Mouse (Mus musculus) C2C12 (cell line): ENCODE results near the gene Gpr182. TPM values are rescaled to one million over a fixed set of nuclear protein-coding genes. Genes with fewer than 3 reads are reported as not detected.

Experiments
- H3K27me3 ChIP-seq: one replicate; pipeline ENCODE4 v1.6.1; 2011; ENCODE audit not compliant: control insufficient read depth, insufficient read depth, insufficient read length
- H3K36me3 ChIP-seq: one replicate; pipeline ENCODE4 v1.6.1; 2011; ENCODE audit not compliant: control insufficient read depth, insufficient read depth
- H3K4me3 ChIP-seq: one replicate; pipeline ENCODE4 v1.5.1; 2011; ENCODE audit warnings: mild to moderate bottlenecking, control low read depth; ENCODE audit not compliant: poor library complexity, insufficient read depth, severe bottlenecking
- H3K79me2 ChIP-seq: one replicate; pipeline ENCODE4 v1.6.1; 2011; ENCODE audit not compliant: control insufficient read depth, insufficient read depth
- H3K79me3 ChIP-seq: one replicate; pipeline ENCODE4 v1.6.1; 2011; ENCODE audit warnings: low read depth, control low read depth
- H3ac ChIP-seq: one replicate; pipeline ENCODE3; 2011; ENCODE audit warnings: low read depth; ENCODE audit not compliant: control insufficient read depth, insufficient read length
- CEBPB ChIP-seq: IDR thresholded peaks from one replicate; pipeline ENCODE4 v1.6.1; 2011; ENCODE audit warnings: low read depth, mild to moderate bottlenecking, control low read depth, moderate library complexity
- CTCF ChIP-seq: IDR thresholded peaks from one replicate; pipeline ENCODE4 v1.5.1; 2011; ENCODE audit not compliant: control insufficient read depth, insufficient read depth, insufficient read length
- FOSL1 ChIP-seq: IDR thresholded peaks from one replicate; pipeline ENCODE4 v1.8.0; 2011; ENCODE audit warnings: mild to moderate bottlenecking, low read length; ENCODE audit not compliant: poor library complexity, insufficient read depth, severe bottlenecking
- MAX ChIP-seq: IDR thresholded peaks from one replicate; pipeline ENCODE4 v1.6.1; 2011; ENCODE audit warnings: mild to moderate bottlenecking, control low read depth
- MYOD1 ChIP-seq: IDR thresholded peaks from one replicate; pipeline ENCODE4 v1.6.1; 2011; ENCODE audit warnings: low read depth; ENCODE audit not compliant: control insufficient read depth, insufficient read length
- MYOG ChIP-seq: IDR thresholded peaks from one replicate; pipeline ENCODE4 v1.6.1; 2011; ENCODE audit not compliant: control insufficient read depth, insufficient read length; ENCODE audit errors: extremely low read depth
- USF1 ChIP-seq: IDR thresholded peaks from one replicate; pipeline ENCODE4 v1.6.1; 2011; ENCODE audit warnings: low read depth, mild to moderate bottlenecking, control low read depth, moderate library complexity
- polyA plus RNA-seq: library from polyadenylated mRNA; unstranded; fragments of >200 nt; fragmentation: generic; extraction: Trizol; gene quantifications from one replicate; pipeline ENCODE4 v1.2.1, GENCODE M21; 2012; ENCODE audit warnings: missing spikeins

Gpr182 gene
- polyA plus RNA-seq, 1 experiment = 0.09 TPM

DNA sequence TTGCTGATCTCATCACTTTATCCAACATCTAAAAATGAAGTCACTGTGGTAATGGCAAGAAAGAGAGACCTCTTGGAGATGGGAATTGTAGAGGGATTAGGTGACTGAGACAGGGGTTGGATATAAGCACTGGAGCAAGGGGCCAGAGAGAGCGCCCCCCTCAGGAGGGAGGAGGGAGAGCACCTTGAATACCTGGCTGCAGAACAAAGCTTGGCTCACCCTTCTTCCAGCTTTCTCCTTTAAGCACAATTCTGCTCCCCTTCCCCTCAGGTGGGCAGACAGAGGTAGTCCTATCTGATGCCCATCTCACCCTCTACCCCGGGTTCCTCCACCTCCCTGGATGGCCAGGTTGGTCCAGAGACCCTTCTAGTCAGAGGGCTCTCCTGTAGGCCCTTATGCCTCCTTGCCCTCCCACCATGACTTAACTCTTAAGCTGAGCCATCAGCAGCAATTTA is 46.7 kb downstream of the Gpr182 start, which contains the start of gene Myo1a:
Gene Myo1a (plus strand): TSS at position 405 of the 455 bp plus-strand sequence.
- TF ChIP-seq MAX (no peak), MYOD1 (no peak), USF1 (no peak), FOSL1 (no peak), CTCF (no peak), CEBPB (no peak), MYOG (no peak)
- H3ac ChIP-seq = no peak within 1 kb of the TSS
- no peaks in the 10 kb centered on the region for H3K79me2 ChIP-seq
- H3K4me3 ChIP-seq = no peak within 1 kb of the TSS
- no peaks in the 10 kb centered on the region for H3K27me3 ChIP-seq
- no peaks in the 10 kb centered on the region for H3K79me3 ChIP-seq
- peaks cover under 1% of the 10 kb centered on the region for H3K36me3 ChIP-seq

DNA sequence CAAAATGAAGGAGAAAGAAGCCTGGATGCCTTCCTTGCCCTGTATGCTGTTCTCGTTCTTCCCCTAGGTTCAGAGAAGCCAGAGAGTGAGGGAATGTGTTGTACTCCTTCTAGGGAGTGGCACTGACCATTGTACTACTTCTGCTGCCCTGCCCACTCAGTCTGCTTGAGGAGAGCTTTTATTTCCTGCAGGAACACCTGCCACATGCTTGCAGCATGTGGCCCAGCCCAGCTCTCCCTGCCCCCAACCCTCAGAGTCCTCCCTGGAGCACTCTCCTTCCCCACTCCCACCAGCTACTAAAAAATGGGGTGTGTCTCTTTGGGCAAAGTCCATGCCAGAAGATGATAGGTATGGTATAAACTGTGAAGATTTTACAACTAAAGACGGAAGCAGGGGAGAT is 47.2 kb downstream of the Gpr182 start:
- TF ChIP-seq CEBPB (no peak), MYOD1 (no peak), MYOG (no peak), USF1 (no peak), FOSL1 (no peak), MAX (no peak), CTCF (no peak)
- Histone ChIP-seq H3K79me3 (no peaks in the 10 kb centered on the region), H3K4me3 (no peak overlapping the region), H3K27me3 (no peaks in the 10 kb centered on the region), H3K36me3 (peaks cover 6% of the 10 kb centered on the region), H3ac (no peak overlapping the region), H3K79me2 (no peaks in the 10 kb centered on the region)

GRCm38 (mm10) chr10:127703299-127703698 is 48.2 kb downstream of the Gpr182 start:
- TF ChIP-seq CTCF = no peak
- no peak for TF ChIP-seq FOSL1
- TF ChIP-seq CEBPB = no peak
- no peak for TF ChIP-seq USF1
- no peaks in the 10 kb centered on the region for H3K27me3 ChIP-seq
- no peaks in the 10 kb centered on the region for H3K79me3 ChIP-seq
- H3ac ChIP-seq = no peak overlapping the region
- H3K79me2 ChIP-seq = no peaks in the 10 kb centered on the region
- H3K4me3 ChIP-seq = no peak overlapping the region
- peaks cover 16% of the 10 kb centered on the region for H3K36me3 ChIP-seq

DNA sequence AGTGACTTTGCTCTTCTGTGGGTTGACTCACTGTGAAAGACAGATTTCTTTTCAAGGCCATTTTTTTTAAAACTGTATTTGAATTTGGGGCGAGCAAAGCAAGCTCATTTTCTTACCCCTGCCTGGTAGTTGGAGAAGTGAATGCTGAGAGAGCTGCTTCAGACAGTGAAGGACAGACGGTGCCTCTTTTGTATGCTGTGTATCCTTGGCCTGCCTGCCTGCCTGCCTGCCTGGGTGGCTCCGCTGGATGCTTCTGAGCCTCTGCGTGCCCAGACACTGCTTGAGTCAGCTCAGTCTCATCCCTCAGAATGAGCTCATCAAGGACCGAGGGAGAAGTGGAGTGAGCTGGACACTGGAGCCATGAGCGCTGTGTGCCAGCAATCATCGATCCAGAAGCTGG is 52.6 kb downstream of the Gpr182 start:
- peaks cover 41% of the 10 kb centered on the region for H3K36me3 ChIP-seq
- H3ac ChIP-seq = no peak overlapping the region
- TF ChIP-seq CEBPB (no peak), CTCF (no peak), MYOG (no peak), USF1 (no peak), MAX (no peak), FOSL1 (no peak), MYOD1 (no peak)

More for the DNA sequence above, 52.6 kb downstream of the Gpr182 start:
- no peaks in the 10 kb centered on the region for H3K79me3 ChIP-seq
- no peaks in the 10 kb centered on the region for H3K79me2 ChIP-seq
- H3K4me3 ChIP-seq = no peak overlapping the region
- H3K27me3 ChIP-seq = no peaks in the 10 kb centered on the region

Other genes starting within 250 kb of the Gpr182 start
- gene Ndufa4l2, start 236.8 kb downstream of the Gpr182 start, polyA plus RNA-seq = 0.42 TPM
- gene Shmt2, start 229.3 kb downstream of the Gpr182 start, polyA plus RNA-seq = 340 TPM
- gene Nxph4, start 217.2 kb downstream of the Gpr182 start, polyA plus RNA-seq = 1.2 TPM
- 190 TPM for gene Lrp1, start 130.6 kb downstream of the Gpr182 start, polyA plus RNA-seq
- 0.26 TPM for gene Stat6, start 108.7 kb downstream of the Gpr182 start, polyA plus RNA-seq
- 6.8 TPM for gene Nemp1, start 84.8 kb downstream of the Gpr182 start, polyA plus RNA-seq
- 108 TPM for gene Nab2, start 83.2 kb downstream of the Gpr182 start, polyA plus RNA-seq
- gene Myo1a, start 46.6 kb downstream of the Gpr182 start, polyA plus RNA-seq = 0.16 TPM
- gene Tac2, start 27.3 kb downstream of the Gpr182 start, polyA plus RNA-seq = not detected
- 3.5 TPM for gene Zbtb39, start 12.2 kb downstream of the Gpr182 start, polyA plus RNA-seq
- gene Rdh1, start 8.0 kb upstream of the Gpr182 start, polyA plus RNA-seq = 0.01 TPM
- not detected for gene Rdh16f1, start 8.1 kb upstream of the Gpr182 start, polyA plus RNA-seq
- 0.02 TPM for gene Rdh9, start 24.7 kb upstream of the Gpr182 start, polyA plus RNA-seq
- not detected for gene Rdh16, start 49.4 kb upstream of the Gpr182 start, polyA plus RNA-seq
- gene Rdh19, start 98.2 kb upstream of the Gpr182 start, polyA plus RNA-seq = not detected
- not detected for gene Rdh16f2, start 114.7 kb upstream of the Gpr182 start, polyA plus RNA-seq
- gene Rdh7, start 137.1 kb upstream of the Gpr182 start, polyA plus RNA-seq = not detected
- gene Sdr9c7, start 146.8 kb upstream of the Gpr182 start, polyA plus RNA-seq = not detected